Mouse (Mus musculus) embryonic facial prominence, embryonic 12.5 days (tissue): ENCODE results near the gene Fam184b. TPM values are rescaled to one million over a fixed set of nuclear protein-coding genes. Genes with fewer than 3 reads are reported as not detected.

Experiments
- ATAC-seq: fragments of 200-750 bp; cut with Nextera tagmentation; 2 replicates; pipeline ENCODE4 v1.8.0; 2017; ENCODE audit not compliant: insufficient number of reproducible peaks, insufficient read depth, low FRiP score, low TSS enrichment
- H3K27ac ChIP-seq: fragments of 300-500 bp; sonication (generic); 2 replicates; pipeline ENCODE4 v1.5.1; 2016; ENCODE audit warnings: mild to moderate bottlenecking
- H3K27me3 ChIP-seq: fragments of 300-500 bp; sonication (generic); 2 replicates; pipeline ENCODE4 v1.6.1; 2016; ENCODE audit warnings: mild to moderate bottlenecking, moderate library complexity
- H3K36me3 ChIP-seq: fragments of 300-500 bp; sonication (generic); 2 replicates; pipeline ENCODE4 v1.6.1; 2016; ENCODE audit warnings: mild to moderate bottlenecking
- H3K4me1 ChIP-seq: fragments of 300-500 bp; sonication (generic); 2 replicates; pipeline ENCODE4 v1.6.1; 2016
- H3K4me2 ChIP-seq: fragments of 300-500 bp; sonication (generic); replicated peaks from 2 replicates; pipeline ENCODE4 v1.6.1; 2016; ENCODE audit warnings: mild to moderate bottlenecking, moderate library complexity
- H3K4me3 ChIP-seq: fragments of 300-500 bp; sonication (generic); 2 replicates; pipeline ENCODE4 v1.5.1; 2016; ENCODE audit warnings: mild to moderate bottlenecking
- H3K9ac ChIP-seq: fragments of 300-500 bp; sonication (generic); 2 replicates; pipeline ENCODE4 v1.6.1; 2016; ENCODE audit warnings: mild to moderate bottlenecking, moderate library complexity
- H3K9me3 ChIP-seq: fragments of 300-500 bp; sonication (generic); 2 replicates; pipeline ENCODE4 v1.6.1; 2016; ENCODE audit warnings: mild to moderate bottlenecking, moderate library complexity
- WGBS: fragments of 180-500 bp; shearing (Covaris S2); methylation state at CpG from one replicate; pipeline ENCODE4 v1.1.7; 2016; 5-methylcytosine and 5-hydroxymethylcytosine counted together
- polyA plus RNA-seq: library from polyadenylated mRNA; unstranded; fragments of >200 nt; fragmentation: Nextera tagmentation; extraction: Ambion mirVana; gene quantifications from 2 replicates; pipeline ENCODE4 v1.2.1, GENCODE M21; 2016

Fam184b gene
- polyA plus RNA-seq, 1 experiment from 2014 or later, result 1.1 TPM

- Histone ChIP-seq H3K4me2 (no peak overlapping the region), H3K4me3 (no peak overlapping the region), H3K9ac (no peak overlapping the region), H3K27ac (no peak overlapping the region), H3K36me3 (no peaks in the 10 kb centered on the region), H3K4me1 (no peaks in the 10 kb centered on the region), H3K27me3 (no peaks in the 10 kb centered on the region), H3K9me3 (no peaks in the 10 kb centered on the region)
- WGBS, result 84% methylated on average over 2 of the region's 2 CpGs
- no peak for ATAC-seq
Observed at GRCm38 (mm10) chr5:45481125-45481524, 158.3 kb downstream of the Fam184b start.

GRCm38 (mm10) chr5:45480066-45480465 lies 159.3 kb downstream of the Fam184b start:
- H3K4me3 ChIP-seq, result no peak overlapping the region
- H3K4me1 ChIP-seq, result no peaks in the 10 kb centered on the region
- H3K9me3 ChIP-seq, result no peaks in the 10 kb centered on the region
- H3K27ac ChIP-seq, result no peak overlapping the region
- 84% methylated on average over 1 of the region's 1 CpGs for WGBS
- no peak overlapping the region for H3K4me2 ChIP-seq
- no peak for ATAC-seq
- no peak overlapping the region for H3K9ac ChIP-seq
- H3K36me3 ChIP-seq, result no peaks in the 10 kb centered on the region
- no peaks in the 10 kb centered on the region for H3K27me3 ChIP-seq

Other genes starting within 250 kb of the Fam184b start
- 132 and 136 TPM in 2 replicates for gene Qdpr, start 189.4 kb downstream of the Fam184b start, polyA plus RNA-seq
- gene Clrn2, start 185.9 kb downstream of the Fam184b start, polyA plus RNA-seq, result not detected in 2 replicates
- gene Lap3, start 146.2 kb downstream of the Fam184b start, polyA plus RNA-seq, result 80.4 and 82.0 TPM in 2 replicates
- 261 and 279 TPM in 2 replicates for gene Med28, start 119.4 kb downstream of the Fam184b start, polyA plus RNA-seq
- 56.8 and 58.3 TPM in 2 replicates for gene Ncapg, start 30.3 kb upstream of the Fam184b start, polyA plus RNA-seq
- gene Lcorl, start 218.0 kb upstream of the Fam184b start, polyA plus RNA-seq, result 28.3 and 29.6 TPM in 2 replicates